In the genomic region with DNA sequence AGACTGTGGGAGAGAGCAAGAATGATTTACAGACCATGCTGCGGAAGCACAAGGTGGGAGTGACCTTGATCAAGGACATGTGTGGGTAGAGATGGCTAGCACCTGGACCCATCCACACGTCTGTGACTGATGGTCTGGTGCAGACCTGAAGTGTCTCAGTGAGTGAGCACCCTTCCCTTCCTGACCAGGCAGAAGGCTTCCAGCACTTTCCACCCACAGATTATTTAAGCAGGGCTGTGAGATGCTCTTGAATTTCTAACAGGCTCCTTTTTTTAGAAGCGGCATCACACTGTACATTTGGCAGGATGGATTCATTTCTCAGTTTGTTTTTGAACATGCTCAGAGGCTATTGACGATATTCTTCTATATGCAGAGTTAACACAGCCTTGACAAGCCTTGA, we compare ENCODE assay signal across 19 mouse cellular contexts.
DNase-seq lines count a peak whose midpoint lies in the region; ATAC-seq and TF ChIP-seq lines count a peak whose summit lies in the region.
"Had no signal": no experiment of that assay in that cellular context is flagged by ENCODE, and none has a peak within 500 bp of the region (broad histone marks: within the 10 kb centered on the region; RNA-seq: fewer than 3 reads in every experiment).

No protein-coding gene starts in this region.

- 0 out of 2 replicates have a peak, but pooled peaks have one; percentile 5 for ATAC-seq in forebrain, postnatal 0 days
- no peak for ATAC-seq in forebrain, embryonic 12.5 days (ENCODE audit: low FRiP score)
- ATAC-seq in heart, embryonic 16.5 days (replicated peaks; ENCODE audit: extremely low read depth, insufficient read depth, low FRiP score) = no peak
- ATAC-seq: forebrain, embryonic 14.5 days; intestine, embryonic 16.5 days had no signal

- no peak for TF ChIP-seq CTCF in forebrain, postnatal 0 days (IDR thresholded peaks at IDR 0.05; ENCODE audit: low read depth)
- no peak for TF ChIP-seq CTCF in cortical plate, adult 2 months (IDR thresholded peaks at IDR 0.05; ENCODE audit: extremely low read depth, insufficient read depth, low read length)

- WGBS in forebrain, postnatal 0 days = 73% methylated on average over 4 of the region's 4 CpGs
- 90% methylated on average over 4 of the region's 4 CpGs for WGBS in forebrain, embryonic 12.5 days
- WGBS in heart, embryonic 16.5 days = 61% methylated on average over 4 of the region's 4 CpGs

- peak overlapping the region; percentile 46; the same call in 1 of the 2 replicates for H3K27ac ChIP-seq in forebrain, postnatal 0 days (ENCODE audit: low read depth, low read length)
- H3K27ac ChIP-seq in forebrain, embryonic 12.5 days = no peak overlapping the region
- peak overlapping the region; percentile 71 for H3K27ac ChIP-seq in heart, embryonic 16.5 days (ENCODE audit: low read length)
- peak overlapping the region; percentile 71 for H3K27ac ChIP-seq in cortical plate, adult 2 months (ENCODE audit: insufficient read depth, low read length)
- H3K27ac ChIP-seq: hindbrain, embryonic 15.5 days; neural tube, embryonic 12.5 days had no signal

- H3K9me3 ChIP-seq in forebrain, postnatal 0 days (ENCODE audit: low read length) = no peaks in the 10 kb centered on the region
- no peaks in the 10 kb centered on the region for H3K9me3 ChIP-seq in forebrain, embryonic 12.5 days
- no peaks in the 10 kb centered on the region for H3K9me3 ChIP-seq in heart, embryonic 16.5 days (replicated peaks; ENCODE audit: control insufficient read depth, low read length)
- H3K9me3 ChIP-seq: hindbrain, embryonic 15.5 days; neural tube, embryonic 12.5 days had no signal

- DNase-seq in forebrain, postnatal 0 days = peak; percentile 30
- no peak for DNase-seq in heart, postnatal 14 days
- peak; percentile 43 to 62 for DNase-seq in left cerebral cortex, adult 18-20 months (ENCODE audit: low spot score in 2 of 2)
- no peak for DNase-seq in left cerebral cortex, postnatal 10 days (ENCODE audit: extremely low spot score in 1 of 2, low spot score in 2 of 2)
- DNase-seq in spleen, postnatal 14 days (ENCODE audit: low spot score in 2 of 2) = no peak
- DNase-seq: cerebellum, adult 11 months; cerebellum, postnatal 14 days; heart, adult 11 months; lung, adult 18-20 months; lung, postnatal 36 days; spleen, adult 18-20 months; thymus, postnatal 14 days had no signal

- H3K4me3 ChIP-seq in forebrain, postnatal 0 days (ENCODE audit: low read depth, low read length) = no peak overlapping the region
- no peak overlapping the region for H3K4me3 ChIP-seq in forebrain, embryonic 12.5 days (replicated peaks)
- no peak overlapping the region for H3K4me3 ChIP-seq in heart, embryonic 16.5 days (ENCODE audit: low read length)
- H3K4me3 ChIP-seq in cortical plate, adult 2 months (ENCODE audit: insufficient read depth, low read length) = no peak overlapping the region
- H3K4me3 ChIP-seq: hindbrain, embryonic 15.5 days; neural tube, embryonic 12.5 days had no signal

- no peaks in the 10 kb centered on the region for H3K27me3 ChIP-seq in forebrain, postnatal 0 days (ENCODE audit: insufficient read depth, low read length)
- peaks cover 17% of the 10 kb centered on the region for H3K27me3 ChIP-seq in forebrain, embryonic 12.5 days
- no peaks in the 10 kb centered on the region for H3K27me3 ChIP-seq in heart, embryonic 16.5 days (ENCODE audit: control insufficient read depth, insufficient read depth, low read length)
- H3K27me3 ChIP-seq: hindbrain, embryonic 15.5 days; neural tube, embryonic 12.5 days had no signal

- intact Hi-C loops in heart, postnatal 14 days (cut with DNase I) = no loop called here
- intact Hi-C loops in left cerebral cortex, postnatal 10 days (cut with DNase I) = no loop called here

- H3K36me3 ChIP-seq in forebrain, postnatal 0 days (ENCODE audit: insufficient read depth) = 0 out of 2 replicates have a peak, but pooled peaks cover 2% of the 10 kb centered on the region
- H3K36me3 ChIP-seq in forebrain, embryonic 12.5 days (replicated peaks) = no peaks in the 10 kb centered on the region
- H3K36me3 ChIP-seq in heart, embryonic 16.5 days (ENCODE audit: control insufficient read depth, insufficient read depth) = no peaks in the 10 kb centered on the region
- H3K36me3 ChIP-seq: hindbrain, embryonic 15.5 days; neural tube, embryonic 12.5 days had no signal

- TF ChIP-seq POLR2A in cortical plate, adult 2 months (IDR thresholded peaks at IDR 0.05; ENCODE audit: extremely low read depth, insufficient read depth, low read length) = no peak

- peaks cover 6% of the 10 kb centered on the region; the same call in 1 of the 2 replicates for H3K4me1 ChIP-seq in forebrain, postnatal 0 days (ENCODE audit: insufficient read depth)
- H3K4me1 ChIP-seq in forebrain, embryonic 12.5 days = peaks cover 9% of the 10 kb centered on the region
- peaks cover 16% of the 10 kb centered on the region for H3K4me1 ChIP-seq in heart, embryonic 16.5 days (ENCODE audit: control insufficient read depth, insufficient read depth, low read length)
- H3K4me1 ChIP-seq in cortical plate, adult 2 months (ENCODE audit: control insufficient read depth, insufficient read depth, low read length) = peaks cover 22% of the 10 kb centered on the region

- no peak overlapping the region for H3K9ac ChIP-seq in forebrain, postnatal 0 days
- H3K9ac ChIP-seq in forebrain, embryonic 12.5 days = no peak overlapping the region
- peak overlapping the region; percentile 26; the same call in 1 of the 2 replicates for H3K9ac ChIP-seq in heart, embryonic 16.5 days (ENCODE audit: low read length)
- H3K9ac ChIP-seq: hindbrain, embryonic 15.5 days; neural tube, embryonic 12.5 days had no signal

- H3K4me2 ChIP-seq in forebrain, postnatal 0 days (ENCODE audit: low read depth) = no peak overlapping the region
- no peak overlapping the region for H3K4me2 ChIP-seq in forebrain, embryonic 12.5 days
- no peak overlapping the region for H3K4me2 ChIP-seq in heart, embryonic 16.5 days (ENCODE audit: low read depth, low read length)
- H3K4me2 ChIP-seq: hindbrain, embryonic 15.5 days; neural tube, embryonic 12.5 days had no signal

Comparison
In these comparisons a context has a peak if more than half of its experiments do, and no peak if none do; other contexts are left out.
1. DNase-seq: peak in forebrain, postnatal 0 days (single experiment) and left cerebral cortex, adult 18-20 months (2 of 2); none in heart, postnatal 14 days (0 of 2), left cerebral cortex, postnatal 10 days (0 of 2) and spleen, postnatal 14 days (0 of 2).